Mouse (Mus musculus) small intestine, adult 2 months (tissue): ENCODE data around the gene Cd200r3.

Experiments used
- CTCF ChIP-seq: fragments of 200-500 bp; IDR thresholded peaks from 2 replicates; pipeline ENCODE4 v1.5.1; 2012; ENCODE audit warnings: low read depth, mild to moderate bottlenecking, control low read depth, inconsistent platforms, low read length, moderate library complexity, mixed read lengths; ENCODE audit not compliant: insufficient replicate concordance, insufficient read length; ENCODE audit errors: extremely low read depth
- POLR2A ChIP-seq: fragments of 200-500 bp; IDR thresholded peaks from 2 replicates; pipeline ENCODE4 v1.6.1; 2012; ENCODE audit warnings: low read depth, mild to moderate bottlenecking, control low read depth, inconsistent platforms, low read length, moderate library complexity

- TF ChIP-seq CTCF (no peak), POLR2A (no peak)
These were observed 86.6 kb downstream of the Cd200r3 start for GRCm38 (mm10) chr16:45030127-45030526.
